Mouse (Mus musculus): Measurements from ENCODE around the gene Pcnx3. TPM values are rescaled to one million over a fixed set of nuclear protein-coding genes. Genes with fewer than 3 reads are reported as not detected.
A peak's percentile ranks its signal among the peaks of the same experiment; 100 is the strongest.

Pcnx3 gene
- total RNA-seq (2021), result 10 to 100 TPM; 12.2 to 15.2 TPM
- long read RNA-seq, experiment 1, partial matches to known transcripts, result 2 of 2 reads
- long read RNA-seq, experiment 1, other reads (novel, unspliced or antisense), result 0 of 2 reads
- long read RNA-seq, experiment 2, partial matches to known transcripts, result 3 of 3 reads
- long read RNA-seq, experiment 2, other reads (novel, unspliced or antisense), result 0 of 3 reads

GRCm38 (mm10) chr19:5688200-5689087 is at the start of gene Pcnx3, which contains the start of gene Map3k11:
Gene Pcnx3 (minus strand): TSS chr19:5688908.
Gene Map3k11 (plus strand): TSS chr19:5688742.
- peak; percentile 95 to 98 for DNase-seq
- intact Hi-C loops (cut with DNase I), result no loop called here

GRCm38 (mm10) chr19:5734325-5734724 is 45.6 kb upstream of the Pcnx3 start:
- no peak for DNase-seq
- intact Hi-C loops (cut with DNase I), result no loop called here

- intact Hi-C loops (cut with DNase I), result no loop called here
- DNase-seq, result peak; percentile 82 to 89
Observed at GRCm38 (mm10) chr19:5731264-5731978, 42.7 kb upstream of the Pcnx3 start.

GRCm38 (mm10) chr19:5730314-5731186 is 41.8 kb upstream of the Pcnx3 start:
- DNase-seq, result no peak
- intact Hi-C loops (cut with DNase I), result no loop called here

- intact Hi-C loops (cut with DNase I), result loop anchor here (5.0 kb wide), 2 partner anchors 37 to 43 kb away; partner anchors contain the start of gene Scyl1
- peak; percentile 88 to 89 for DNase-seq
Observed at GRCm38 (mm10) chr19:5729444-5729815, 40.7 kb upstream of the Pcnx3 start, which contains the start of gene Fam89b. Gene Fam89b (minus strand): TSS chr19:5729653.

GRCm38 (mm10) chr19:5728631-5729443 is 40.1 kb upstream of the Pcnx3 start:
- intact Hi-C loops (cut with DNase I), result loop anchor here (1.0 to 5.0 kb wide), 3 partner anchors 18 to 43 kb away; partner anchors contain the start of gene Scyl1
- DNase-seq, result peak; percentile 48 to 73

GRCm38 (mm10) chr19:5727701-5728100 is 39.0 kb upstream of the Pcnx3 start:
- peak; percentile 89 to 92 for DNase-seq
- intact Hi-C loops (cut with DNase I), result loop anchor here (1.0 to 5.0 kb wide), 3 partner anchors 16 to 45 kb away; partner anchors contain the start of gene Scyl1

GRCm38 (mm10) chr19:5726961-5727578 is 38.4 kb upstream of the Pcnx3 start:
- no peak for DNase-seq

GRCm38 (mm10) chr19:5725767-5726515 is 37.2 kb upstream of the Pcnx3 start, which contains the start of gene Ehbp1l1:
Gene Ehbp1l1 (minus strand): TSS chr19:5726317.
- intact Hi-C loops (cut with DNase I), result loop anchor here (5.0 kb wide), 2 partner anchors 34 to 46 kb away; partner anchors contain the start of gene Scyl1
- peak; percentile 69 to 74 for DNase-seq

More at GRCm38 (mm10) chr19:5726961-5727578, 38.4 kb upstream of the Pcnx3 start:
- intact Hi-C loops (cut with DNase I), result loop anchor here (5.0 kb wide), 2 partner anchors 35 to 45 kb away; partner anchors contain the start of gene Scyl1

- DNase-seq, result peak; percentile 84 to 87
- intact Hi-C loops (cut with DNase I), result loop anchor here (5.0 kb wide), 2 partner anchors 33 to 47 kb away; partner anchors contain the start of gene Scyl1
Observed at GRCm38 (mm10) chr19:5725029-5725707, 36.5 kb upstream of the Pcnx3 start.

- intact Hi-C loops (cut with DNase I), result no loop called here
- peak; percentile 83 to 89 for DNase-seq
Observed at GRCm38 (mm10) chr19:5724549-5724941, 35.8 kb upstream of the Pcnx3 start.

GRCm38 (mm10) chr19:5723934-5724548 is 35.3 kb upstream of the Pcnx3 start:
- DNase-seq, result no peak
- intact Hi-C loops (cut with DNase I), result no loop called here

- DNase-seq, result no peak
Observed at GRCm38 (mm10) chr19:5722848-5723425, 34.2 kb upstream of the Pcnx3 start.

GRCm38 (mm10) chr19:5721233-5721632 is 32.5 kb upstream of the Pcnx3 start:
- intact Hi-C loops (cut with DNase I), result no loop called here
- DNase-seq, result no peak

More at GRCm38 (mm10) chr19:5722848-5723425, 34.2 kb upstream of the Pcnx3 start:
- intact Hi-C loops (cut with DNase I), result no loop called here

GRCm38 (mm10) chr19:5716955-5717354 is 28.2 kb upstream of the Pcnx3 start:
- intact Hi-C loops (cut with DNase I), result no loop called here
- no peak for DNase-seq
